ENCODE assay signal across 8 mouse cellular contexts in the genomic region with DNA sequence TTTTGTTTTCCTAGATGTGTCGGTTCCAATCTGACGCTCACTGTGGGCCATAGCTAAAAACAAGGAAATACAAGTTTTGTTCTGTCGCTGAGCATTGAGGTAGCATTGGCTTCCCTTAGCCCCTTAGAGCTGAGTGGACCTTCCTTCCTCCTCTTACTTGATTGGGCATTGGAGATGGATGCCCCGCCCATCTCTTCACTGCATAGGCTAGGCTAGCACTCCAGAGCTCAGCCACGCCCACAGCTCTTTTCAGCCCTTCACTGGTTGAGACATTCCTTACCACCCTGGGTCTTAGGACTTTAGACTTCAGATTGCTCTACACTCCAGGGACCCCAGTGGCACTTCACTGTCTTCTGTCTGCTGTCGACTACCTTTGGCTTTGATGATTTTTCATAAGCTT.
A peak's percentile ranks its signal among the peaks of the same experiment; 100 is the strongest.
DNase-seq lines count a peak whose midpoint lies in the region; ATAC-seq lines count a peak whose summit lies in the region.

No protein-coding gene starts in this region.

- H3K4me1 ChIP-seq in embryonic facial prominence, embryonic 13.5 days = peaks cover 61% of the 10 kb centered on the region
- peaks cover 26% of the 10 kb centered on the region for H3K4me1 ChIP-seq in hindbrain, embryonic 14.5 days (replicated peaks; ENCODE audit: control insufficient read depth, insufficient read depth, low read length)
- H3K4me1 ChIP-seq in liver, embryonic 13.5 days (replicated peaks) = peaks cover 32% of the 10 kb centered on the region

- ATAC-seq in embryonic facial prominence, embryonic 13.5 days (ENCODE audit: insufficient number of reproducible peaks, insufficient read depth, low FRiP score, low TSS enrichment, low read depth) = 0 out of 2 replicates have a peak, but pooled peaks have one; percentile 32
- peak; percentile 53; the same call in 1 of the 2 replicates for ATAC-seq in hindbrain, embryonic 14.5 days (ENCODE audit: low FRiP score)
- ATAC-seq in liver, embryonic 13.5 days (ENCODE audit: low read depth) = peak; percentile 91
- no peak for ATAC-seq in cerebellum, adult (ENCODE audit: insufficient number of reproducible peaks, low FRiP score, low TSS enrichment)

- peak; percentile 20 for DNase-seq in T-cell, adult 2 months (ENCODE audit: low spot score)
- no peak for DNase-seq in hindbrain, embryonic 14.5 days (ENCODE audit: low spot score)
- DNase-seq in liver, embryonic 13.5 days = peak; percentile 56
- peak; percentile 16 to 49 for DNase-seq in natural killer cell, adult 2 months (ENCODE audit: low spot score in 2 of 2)
- no peak for DNase-seq in urinary bladder, adult 2 months (ENCODE audit: low spot score)
- no peak for DNase-seq in left cerebral cortex, postnatal 36 days (ENCODE audit: low spot score in 2 of 2)

- intact Hi-C loops in left cerebral cortex, postnatal 36 days (cut with DNase I) = no loop called here

- H3K9ac ChIP-seq in embryonic facial prominence, embryonic 13.5 days = no peak overlapping the region
- no peak overlapping the region for H3K9ac ChIP-seq in hindbrain, embryonic 14.5 days
- no peak overlapping the region; the same call in 1 of the 2 replicates for H3K9ac ChIP-seq in liver, embryonic 13.5 days

- no peaks in the 10 kb centered on the region for H3K27me3 ChIP-seq in embryonic facial prominence, embryonic 13.5 days
- H3K27me3 ChIP-seq in hindbrain, embryonic 14.5 days (ENCODE audit: control insufficient read depth, insufficient read depth, low read length) = no peaks in the 10 kb centered on the region
- no peaks in the 10 kb centered on the region for H3K27me3 ChIP-seq in liver, embryonic 13.5 days

- 26% methylated on average over 6 of the region's 6 CpGs for WGBS in embryonic facial prominence, embryonic 13.5 days
- 14% methylated on average over 6 of the region's 6 CpGs for WGBS in hindbrain, embryonic 14.5 days
- WGBS in liver, embryonic 13.5 days (ENCODE audit: insufficient replicate concordance) = 8% methylated on average over 6 of the region's 6 CpGs

- no peak overlapping the region for H3K4me3 ChIP-seq in embryonic facial prominence, embryonic 13.5 days
- H3K4me3 ChIP-seq in hindbrain, embryonic 14.5 days (replicated peaks; ENCODE audit: low read length) = no peak overlapping the region
- H3K4me3 ChIP-seq in liver, embryonic 13.5 days (replicated peaks) = peak overlapping the region; percentile 44

- H3K9me3 ChIP-seq in embryonic facial prominence, embryonic 13.5 days = no peaks in the 10 kb centered on the region
- H3K9me3 ChIP-seq in hindbrain, embryonic 14.5 days (ENCODE audit: control insufficient read depth, low read length) = no peaks in the 10 kb centered on the region
- no peaks in the 10 kb centered on the region for H3K9me3 ChIP-seq in liver, embryonic 13.5 days (replicated peaks)

- H3K4me2 ChIP-seq in embryonic facial prominence, embryonic 13.5 days = peak overlapping the region; percentile 39
- H3K4me2 ChIP-seq in hindbrain, embryonic 14.5 days (replicated peaks) = peak overlapping the region; percentile 34
- H3K4me2 ChIP-seq in liver, embryonic 13.5 days = peak overlapping the region; percentile 61

- H3K36me3 ChIP-seq in embryonic facial prominence, embryonic 13.5 days = no peaks in the 10 kb centered on the region
- H3K36me3 ChIP-seq in hindbrain, embryonic 14.5 days (replicated peaks; ENCODE audit: control insufficient read depth, insufficient read depth) = no peaks in the 10 kb centered on the region
- H3K36me3 ChIP-seq in liver, embryonic 13.5 days = no peaks in the 10 kb centered on the region

- no peak overlapping the region for H3K27ac ChIP-seq in embryonic facial prominence, embryonic 13.5 days
- no peak overlapping the region for H3K27ac ChIP-seq in hindbrain, embryonic 14.5 days
- no peak overlapping the region for H3K27ac ChIP-seq in liver, embryonic 13.5 days

Comparison
In these comparisons a context has a peak if more than half of its experiments do, and no peak if none do; other contexts are left out.
1. DNase-seq: peak in T-cell, adult 2 months (single experiment), liver, embryonic 13.5 days (single experiment) and natural killer cell, adult 2 months (2 of 2); none in hindbrain, embryonic 14.5 days (single experiment), urinary bladder, adult 2 months (single experiment) and left cerebral cortex, postnatal 36 days (0 of 2).
2. Peak in every context shown above with its lines, with median percentiles within 50 percentile points of each other: H3K4me2 ChIP-seq.